Mouse (Mus musculus): Measurements from ENCODE around the gene Padi4.

DNA sequence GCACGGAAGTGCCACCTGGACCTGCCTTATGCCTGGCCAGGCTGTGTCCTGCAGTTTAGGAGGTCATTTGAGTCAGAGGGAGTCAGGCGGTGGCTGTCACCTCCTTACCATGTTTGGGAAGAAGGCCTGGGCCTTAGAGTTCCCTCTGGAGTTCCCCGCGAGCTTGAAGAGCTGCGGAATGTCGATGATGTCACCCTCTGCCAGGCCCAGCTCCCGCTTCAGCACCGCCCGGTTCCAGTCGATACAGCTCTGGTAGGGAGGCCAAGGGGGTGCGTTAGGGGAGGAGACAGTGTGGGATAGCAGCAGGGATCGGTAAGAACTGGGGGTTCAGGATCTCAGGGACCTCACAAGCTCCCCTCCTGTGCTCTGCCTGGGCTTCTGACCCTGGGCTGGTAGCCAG, 26.1 kb downstream of the Padi4 start:
- TF ChIP-seq EP300 (IDR thresholded peaks at IDR 0.05; ENCODE audit: insufficient read depth, low read depth, low read length) (no peak), CTCF (IDR thresholded peaks at IDR 0.05; ENCODE audit: low read depth, low read length) (no peak)
